Mouse (Mus musculus) lung, embryonic 16.5 days (tissue): ENCODE data around the gene Toe1. TPM values are rescaled to one million over a fixed set of nuclear protein-coding genes. Genes with fewer than 3 reads are reported as not detected.

Source experiments
- polyA plus RNA-seq: library from polyadenylated mRNA; unstranded; fragments of >200 nt; fragmentation: Nextera tagmentation; extraction: Ambion mirVana; gene quantifications from 2 replicates; pipeline ENCODE4 v1.2.1, GENCODE M21; 2015

The Toe1 gene
- polyA plus RNA-seq, 1 experiment from 2014 or later, result 35.2 TPM

Other genes with a start within 250 kb of the Toe1 start
- gene Gpbp1l1, start 250.0 kb downstream of the Toe1 start, polyA plus RNA-seq, result 32.5 and 37.2 TPM in 2 replicates
- 17.6 and 22.5 TPM in 2 replicates for gene Ccdc17, start 211.0 kb downstream of the Toe1 start, polyA plus RNA-seq
- 101 and 111 TPM in 2 replicates for gene Nasp, start 179.7 kb downstream of the Toe1 start, polyA plus RNA-seq
- 817 and 840 TPM in 2 replicates for gene Akr1a1, start 156.0 kb downstream of the Toe1 start, polyA plus RNA-seq
- gene Prdx1, start 122.1 kb downstream of the Toe1 start, polyA plus RNA-seq, result 1,438 and 1,494 TPM in 2 replicates
- 21.5 and 23.5 TPM in 2 replicates for gene Mmachc, start 99.2 kb downstream of the Toe1 start, polyA plus RNA-seq
- gene Ccdc163, start 99.1 kb downstream of the Toe1 start, polyA plus RNA-seq, result 29.4 and 35.2 TPM in 2 replicates
- gene Tesk2, start 86.7 kb downstream of the Toe1 start, polyA plus RNA-seq, result 8.2 and 8.3 TPM in 2 replicates
- gene Mutyh, start 83 bp upstream of the Toe1 start, polyA plus RNA-seq, result 17.0 and 17.7 TPM in 2 replicates
- gene Hpdl, start 14.1 kb upstream of the Toe1 start, polyA plus RNA-seq, result 0.40 and 0.49 TPM in 2 replicates
- gene Zswim5, start 69.7 kb upstream of the Toe1 start, polyA plus RNA-seq, result 0.40 and 0.70 TPM in 2 replicates
- gene Urod, start 186.8 kb upstream of the Toe1 start, polyA plus RNA-seq, result 102 and 107 TPM in 2 replicates
- 8.0 and 9.0 TPM in 2 replicates for gene Hectd3, start 187.7 kb upstream of the Toe1 start, polyA plus RNA-seq
- 27.8 and 29.7 TPM in 2 replicates for gene Eif2b3, start 211.8 kb upstream of the Toe1 start, polyA plus RNA-seq